Mouse (Mus musculus): ENCODE measurements around the gene Cpsf7. TPM values are rescaled to one million over a fixed set of nuclear protein-coding genes. Genes with fewer than 3 reads are reported as not detected.
"Not testable (repeated sequence)": the region's sequence is repeated elsewhere in the genome, so short reads cannot be mapped to it uniquely, and the experiment has no call there.

Gene Cpsf7
- polyA plus RNA-seq, 1 experiment from 2014 or later: 47.6 TPM

GRCm38 (mm10) chr19:10557001-10557400 lies 31.9 kb downstream of the Cpsf7 start:
- no peak for ATAC-seq (ENCODE audit: low read depth)
- Histone ChIP-seq H3K27ac (ENCODE audit: low read length) (no peak overlapping the region), H3K4me3 (ENCODE audit: low read length) (no peak overlapping the region), H3K9ac (ENCODE audit: low read length) (no peak overlapping the region), H3K36me3 (ENCODE audit: control insufficient read depth, insufficient read depth, low read length) (no peaks in the 10 kb centered on the region), H3K4me1 (replicated peaks; ENCODE audit: control insufficient read depth, insufficient read depth, low read length) (peaks cover 6% of the 10 kb centered on the region), H3K4me2 (ENCODE audit: low read depth, low read length) (no peak overlapping the region), H3K27me3 (ENCODE audit: control insufficient read depth, insufficient read depth, low read depth, low read length) (no peaks in the 10 kb centered on the region), H3K9me3 (ENCODE audit: control insufficient read depth, low read length) (no peaks in the 10 kb centered on the region)
- 63% methylated on average over 2 of the region's 2 CpGs for WGBS

- no peak for ATAC-seq (ENCODE audit: low read depth)
These were observed 32.4 kb downstream of the Cpsf7 start for GRCm38 (mm10) chr19:10557430-10557829.

GRCm38 (mm10) chr19:10557837-10558375 lies 32.8 kb downstream of the Cpsf7 start:
- not testable (repeated sequence) for H3K9ac ChIP-seq (ENCODE audit: low read length); H3K4me1 ChIP-seq (replicated peaks; ENCODE audit: control insufficient read depth, insufficient read depth, low read length); ATAC-seq (ENCODE audit: low read depth); H3K27me3 ChIP-seq (ENCODE audit: control insufficient read depth, insufficient read depth, low read depth, low read length); H3K4me2 ChIP-seq (ENCODE audit: low read depth, low read length); H3K27ac ChIP-seq (ENCODE audit: low read length); H3K4me3 ChIP-seq (ENCODE audit: low read length); H3K9me3 ChIP-seq (ENCODE audit: control insufficient read depth, low read length); H3K36me3 ChIP-seq (ENCODE audit: control insufficient read depth, insufficient read depth, low read length)
- WGBS: 70% methylated on average over 4 of the region's 4 CpGs

More at GRCm38 (mm10) chr19:10557430-10557829, 32.4 kb downstream of the Cpsf7 start:
- 73% methylated on average over 2 of the region's 2 CpGs for WGBS
- no peak overlapping the region for H3K27ac ChIP-seq (ENCODE audit: low read length)
- H3K4me2 ChIP-seq (ENCODE audit: low read depth, low read length): no peak overlapping the region
- no peaks in the 10 kb centered on the region for H3K9me3 ChIP-seq (ENCODE audit: control insufficient read depth, low read length)
- no peaks in the 10 kb centered on the region for H3K36me3 ChIP-seq (ENCODE audit: control insufficient read depth, insufficient read depth, low read length)
- H3K4me1 ChIP-seq (replicated peaks; ENCODE audit: control insufficient read depth, insufficient read depth, low read length): peaks cover 6% of the 10 kb centered on the region
- no peak overlapping the region for H3K9ac ChIP-seq (ENCODE audit: low read length)
- H3K27me3 ChIP-seq (ENCODE audit: control insufficient read depth, insufficient read depth, low read depth, low read length): no peaks in the 10 kb centered on the region
- no peak overlapping the region for H3K4me3 ChIP-seq (ENCODE audit: low read length)

GRCm38 (mm10) chr19:10560108-10560507 lies 35.0 kb downstream of the Cpsf7 start:
- no peaks in the 10 kb centered on the region for H3K9me3 ChIP-seq (ENCODE audit: control insufficient read depth, low read length)
- no peak overlapping the region for H3K27ac ChIP-seq (ENCODE audit: low read length)
- no peaks in the 10 kb centered on the region for H3K27me3 ChIP-seq (ENCODE audit: control insufficient read depth, insufficient read depth, low read depth, low read length)
- H3K4me2 ChIP-seq (ENCODE audit: low read depth, low read length): no peak overlapping the region
- H3K4me3 ChIP-seq (ENCODE audit: low read length): no peak overlapping the region
- ATAC-seq (ENCODE audit: low read depth): no peak
- WGBS: 36% methylated on average over 5 of the region's 5 CpGs
- H3K36me3 ChIP-seq (ENCODE audit: control insufficient read depth, insufficient read depth, low read length): no peaks in the 10 kb centered on the region
- no peak overlapping the region for H3K9ac ChIP-seq (ENCODE audit: low read length)
- peaks cover 1% of the 10 kb centered on the region for H3K4me1 ChIP-seq (replicated peaks; ENCODE audit: control insufficient read depth, insufficient read depth, low read length)

GRCm38 (mm10) chr19:10561558-10562314 lies 36.7 kb downstream of the Cpsf7 start:
- 0 out of 2 replicates have a peak overlapping the region, but pooled peaks have one; percentile 44 for H3K9ac ChIP-seq (ENCODE audit: low read length)
- no peak overlapping the region for H3K4me3 ChIP-seq (ENCODE audit: low read length)
- H3K27ac ChIP-seq (ENCODE audit: low read length): peak overlapping the region; percentile 78
- no peak overlapping the region for H3K4me2 ChIP-seq (ENCODE audit: low read depth, low read length)
- peak; percentile 86 for ATAC-seq (ENCODE audit: low read depth)
- 45% methylated on average over 6 of the region's 6 CpGs for WGBS
- H3K4me1 ChIP-seq (replicated peaks; ENCODE audit: control insufficient read depth, insufficient read depth, low read length): no peaks in the 10 kb centered on the region; the same call in 1 of the 2 replicates
- no peaks in the 10 kb centered on the region for H3K36me3 ChIP-seq (ENCODE audit: control insufficient read depth, insufficient read depth, low read length)
- no peaks in the 10 kb centered on the region for H3K9me3 ChIP-seq (ENCODE audit: control insufficient read depth, low read length)
- H3K27me3 ChIP-seq (ENCODE audit: control insufficient read depth, insufficient read depth, low read depth, low read length): no peaks in the 10 kb centered on the region

- Histone ChIP-seq H3K9me3 (ENCODE audit: control insufficient read depth, low read length) (no peaks in the 10 kb centered on the region), H3K4me2 (ENCODE audit: low read depth, low read length) (no peak overlapping the region), H3K4me3 (ENCODE audit: low read length) (no peak overlapping the region), H3K27me3 (ENCODE audit: control insufficient read depth, insufficient read depth, low read depth, low read length) (no peaks in the 10 kb centered on the region), H3K4me1 (replicated peaks; ENCODE audit: control insufficient read depth, insufficient read depth, low read length) (no peaks in the 10 kb centered on the region; the same call in 1 of the 2 replicates), H3K9ac (ENCODE audit: low read length) (no peak overlapping the region), H3K27ac (ENCODE audit: low read length) (peak overlapping the region; percentile 78), H3K36me3 (ENCODE audit: control insufficient read depth, insufficient read depth, low read length) (no peaks in the 10 kb centered on the region)
- no peak for ATAC-seq (ENCODE audit: low read depth)
- WGBS: 63% methylated on average over 5 of the region's 5 CpGs
These were observed 37.3 kb downstream of the Cpsf7 start for GRCm38 (mm10) chr19:10562351-10562750.

- Histone ChIP-seq H3K9ac (ENCODE audit: low read length) (no peak overlapping the region), H3K9me3 (ENCODE audit: control insufficient read depth, low read length) (no peaks in the 10 kb centered on the region), H3K4me2 (ENCODE audit: low read depth, low read length) (no peak overlapping the region), H3K36me3 (ENCODE audit: control insufficient read depth, insufficient read depth, low read length) (no peaks in the 10 kb centered on the region), H3K4me3 (ENCODE audit: low read length) (no peak overlapping the region), H3K27ac (ENCODE audit: low read length) (no peak overlapping the region), H3K4me1 (replicated peaks; ENCODE audit: control insufficient read depth, insufficient read depth, low read length) (no peaks in the 10 kb centered on the region; the same call in 1 of the 2 replicates), H3K27me3 (ENCODE audit: control insufficient read depth, insufficient read depth, low read depth, low read length) (no peaks in the 10 kb centered on the region)
- WGBS: 75% methylated on average over 6 of the region's 6 CpGs
- no peak for ATAC-seq (ENCODE audit: low read depth)
These were observed 39.2 kb downstream of the Cpsf7 start for GRCm38 (mm10) chr19:10564278-10564677.

- H3K4me1 ChIP-seq (replicated peaks; ENCODE audit: control insufficient read depth, insufficient read depth, low read length): no peaks in the 10 kb centered on the region; the same call in 1 of the 2 replicates
- H3K9ac ChIP-seq (ENCODE audit: low read length): no peak overlapping the region
- no peaks in the 10 kb centered on the region for H3K36me3 ChIP-seq (ENCODE audit: control insufficient read depth, insufficient read depth, low read length)
- WGBS: 50% methylated on average over 4 of the region's 4 CpGs
- H3K4me3 ChIP-seq (ENCODE audit: low read length): no peak overlapping the region
- H3K27ac ChIP-seq (ENCODE audit: low read length): no peak overlapping the region
- no peaks in the 10 kb centered on the region for H3K27me3 ChIP-seq (ENCODE audit: control insufficient read depth, insufficient read depth, low read depth, low read length)
- no peak overlapping the region for H3K4me2 ChIP-seq (ENCODE audit: low read depth, low read length)
- no peak for ATAC-seq (ENCODE audit: low read depth)
- no peaks in the 10 kb centered on the region for H3K9me3 ChIP-seq (ENCODE audit: control insufficient read depth, low read length)
These were observed 40.2 kb downstream of the Cpsf7 start for GRCm38 (mm10) chr19:10565217-10565616.

GRCm38 (mm10) chr19:10569627-10570026 lies 44.6 kb downstream of the Cpsf7 start:
- WGBS: 93% methylated on average over 6 of the region's 6 CpGs
- Histone ChIP-seq H3K27me3 (ENCODE audit: control insufficient read depth, insufficient read depth, low read depth, low read length) (no peaks in the 10 kb centered on the region), H3K4me3 (ENCODE audit: low read length) (no peak overlapping the region), H3K9me3 (ENCODE audit: control insufficient read depth, low read length) (no peaks in the 10 kb centered on the region), H3K9ac (ENCODE audit: low read length) (no peak overlapping the region), H3K4me1 (replicated peaks; ENCODE audit: control insufficient read depth, insufficient read depth, low read length) (no peaks in the 10 kb centered on the region), H3K4me2 (ENCODE audit: low read depth, low read length) (no peak overlapping the region), H3K27ac (ENCODE audit: low read length) (no peak overlapping the region), H3K36me3 (ENCODE audit: control insufficient read depth, insufficient read depth, low read length) (peaks cover 20% of the 10 kb centered on the region)
- ATAC-seq (ENCODE audit: low read depth): no peak
